8 mouse cellular contexts compared by ENCODE assay signal in genomic region chr4:154140213-154141008, GRCm38 (mm10). TPM values are rescaled to one million over a fixed set of nuclear protein-coding genes. Genes with fewer than 3 reads are reported as not detected.
DNase-seq lines count a peak whose midpoint lies in the region; ATAC-seq and TF ChIP-seq lines count a peak whose summit lies in the region.

No protein-coding gene starts in this region.

- H3K4me3 ChIP-seq in cortical plate, adult 2 months (ENCODE audit: insufficient read depth, low read length) = 0 out of 2 replicates have a peak overlapping the region, but pooled peaks have one; percentile 7
- H3K4me3 ChIP-seq in hindbrain, embryonic 15.5 days = peak overlapping the region; percentile 84
- H3K4me3 ChIP-seq in myocyte = peak overlapping the region; percentile 52

- H3K9me3 ChIP-seq in hindbrain, embryonic 15.5 days = no peaks in the 10 kb centered on the region

- H3K27me3 ChIP-seq in hindbrain, embryonic 15.5 days = peaks cover 49% of the 10 kb centered on the region
- peaks cover 50% of the 10 kb centered on the region for H3K27me3 ChIP-seq in myocyte (ENCODE audit: control insufficient read depth, insufficient read depth, insufficient read length)

- no peak for TF ChIP-seq POLR2A in cortical plate, adult 2 months (IDR thresholded peaks at IDR 0.05; ENCODE audit: extremely low read depth, insufficient read depth, low read length)
- TF ChIP-seq POLR2A in myocyte (IDR thresholded peaks at IDR 0.05; ENCODE audit: insufficient read length, low read depth) = no peak

- H3K79me2 ChIP-seq in myocyte (ENCODE audit: control insufficient read depth, insufficient read depth) = peaks cover 7% of the 10 kb centered on the region

- no peak overlapping the region for H3ac ChIP-seq in myocyte (ENCODE audit: control insufficient read depth, insufficient read length)

- peak overlapping the region; percentile 36; the same call in 1 of the 2 replicates for H3K9ac ChIP-seq in hindbrain, embryonic 15.5 days

- TF ChIP-seq CTCF in cortical plate, adult 2 months (IDR thresholded peaks at IDR 0.05; ENCODE audit: extremely low read depth, insufficient read depth, low read length) = no peak

- WGBS in hindbrain, embryonic 15.5 days = 2% methylated on average over 45 of the region's 46 CpGs

- no peak for ATAC-seq in hindbrain, embryonic 15.5 days (ENCODE audit: low FRiP score, low read depth)
- ATAC-seq in activated CD4-positive, CD25-positive, alpha-beta regulatory T cell, adult 4 months = no peak

- no peak overlapping the region for H3K27ac ChIP-seq in cortical plate, adult 2 months (ENCODE audit: insufficient read depth, low read length)
- H3K27ac ChIP-seq in hindbrain, embryonic 15.5 days (replicated peaks) = no peak overlapping the region

- H3K4me1 ChIP-seq in cortical plate, adult 2 months (ENCODE audit: control insufficient read depth, insufficient read depth, low read length) = no peaks in the 10 kb centered on the region; the same call in none of the 2 replicates
- H3K4me1 ChIP-seq in hindbrain, embryonic 15.5 days (replicated peaks) = peaks cover 38% of the 10 kb centered on the region

- peak overlapping the region; percentile 89 for H3K4me2 ChIP-seq in hindbrain, embryonic 15.5 days
- peak overlapping the region; percentile 80 for H3K4me2 ChIP-seq in myocyte (ENCODE audit: low read depth)

- H3K36me3 ChIP-seq in hindbrain, embryonic 15.5 days = no peaks in the 10 kb centered on the region
- no peaks in the 10 kb centered on the region for H3K36me3 ChIP-seq in myocyte (ENCODE audit: control insufficient read depth, insufficient read depth)

- peak; percentile 26 to 39 for DNase-seq in kidney, postnatal 4 days
- DNase-seq in kidney, postnatal 36 days = no peak
- DNase-seq in right cerebral cortex, postnatal 14 days = no peak
- DNase-seq in left cerebral cortex, adult 8-10 months (ENCODE audit: low spot score in 2 of 2) = no peak

TF ChIP-seq in myocyte, 11 proteins besides CTCF, POLR2A, EP300 and RAD21:
- no peak for TF ChIP-seq E2F4 (IDR thresholded peaks at IDR 0.05; ENCODE audit: insufficient read depth)
- no peak for TF ChIP-seq SRF (IDR thresholded peaks at IDR 0.05; ENCODE audit: control insufficient read depth, insufficient read length, low read depth)
- no peak for TF ChIP-seq USF1 (IDR thresholded peaks at IDR 0.05; ENCODE audit: low read depth)
- no peak for TF ChIP-seq MYOD1 (IDR thresholded peaks at IDR 0.05; ENCODE audit: control insufficient read depth in 1 of 3, insufficient read length in 2 of 3, low read depth in 2 of 3)
- TF ChIP-seq MAX (IDR thresholded peaks at IDR 0.05; ENCODE audit: low read depth) = no peak
- TF ChIP-seq TCF3 (IDR thresholded peaks at IDR 0.05; ENCODE audit: insufficient read length, low read depth) = no peak
- TF ChIP-seq CEBPB (IDR thresholded peaks at IDR 0.05; ENCODE audit: insufficient read depth, poor library complexity, severe bottlenecking) = no peak
- no peak for TF ChIP-seq MYOG (IDR thresholded peaks at IDR 0.05; ENCODE audit: control insufficient read depth in 1 of 3, insufficient read depth in 1 of 3, insufficient read length in 2 of 3, low read depth in 2 of 3)
- TF ChIP-seq TCF12 (IDR thresholded peaks at IDR 0.05; ENCODE audit: insufficient read depth, poor library complexity, severe bottlenecking) = no peak
- TF ChIP-seq POLR2AphosphoS2 (IDR thresholded peaks at IDR 0.05; ENCODE audit: insufficient read length, low read depth) = no peak
- no peak for TF ChIP-seq REST (IDR thresholded peaks at IDR 0.05; ENCODE audit: insufficient read depth, insufficient read length)

RNA-seq across cellular contexts. Expression of gene Trp73, which starts 0.4 kb away (rescaled TPM):
- 0.51 and 0.54 TPM in 2 replicates for polyA plus RNA-seq in cortical plate, adult 2 months (2012; rRNA removed)
- polyA plus RNA-seq in hindbrain, embryonic 15.5 days (2015; fragmentation: Nextera tagmentation; extraction: Ambion mirVana) = 0.31 and 0.92 TPM in 2 replicates
- not detected for polyA plus RNA-seq in myocyte (2012; fragmentation: generic; extraction: Trizol)
- polyA plus RNA-seq in activated CD4-positive, CD25-positive, alpha-beta regulatory T cell, adult 4 months (2017; shearing (Covaris generic)) = not detected
- total RNA-seq in left cerebral cortex, adult 8-10 months (2022) = under 1 TPM; 0.51 to 0.83 (median 0.64) TPM

RNA-seq across cellular contexts. Expression of gene Wrap73, which starts 1.8 kb away (rescaled TPM):
- polyA plus RNA-seq in cortical plate, adult 2 months (2012; rRNA removed) = 34.3 and 35.7 TPM in 2 replicates
- 41.3 and 45.5 TPM in 2 replicates for polyA plus RNA-seq in hindbrain, embryonic 15.5 days (2015; fragmentation: Nextera tagmentation; extraction: Ambion mirVana)
- 23.8 TPM for polyA plus RNA-seq in myocyte (2012; fragmentation: generic; extraction: Trizol)
- polyA plus RNA-seq in activated CD4-positive, CD25-positive, alpha-beta regulatory T cell, adult 4 months (2017; shearing (Covaris generic)) = 10 to 100 TPM; 24.9 to 31.7 TPM
- total RNA-seq in left cerebral cortex, adult 8-10 months (2022) = 10 to 100 TPM; 27.0 to 36.1 (median 31.0) TPM

RNA-seq across cellular contexts. Expression of gene Tprgl, which starts 20.1 kb away (rescaled TPM):
- polyA plus RNA-seq in cortical plate, adult 2 months (2012; rRNA removed) = 235 and 239 TPM in 2 replicates
- polyA plus RNA-seq in hindbrain, embryonic 15.5 days (2015; fragmentation: Nextera tagmentation; extraction: Ambion mirVana) = 209 and 219 TPM in 2 replicates
- polyA plus RNA-seq in myocyte (2012; fragmentation: generic; extraction: Trizol) = 96.8 TPM
- polyA plus RNA-seq in activated CD4-positive, CD25-positive, alpha-beta regulatory T cell, adult 4 months (2017; shearing (Covaris generic)) = 10 to 100 TPM; 24.7 to 26.7 TPM
- 100 to 1,000 TPM; 167 to 191 (median 180) TPM for total RNA-seq in left cerebral cortex, adult 8-10 months (2022)

RNA-seq across cellular contexts. Expression of gene Megf6, which starts 30.1 kb away (rescaled TPM):
- 3.0 TPM in 2 replicates for polyA plus RNA-seq in cortical plate, adult 2 months (2012; rRNA removed)
- polyA plus RNA-seq in hindbrain, embryonic 15.5 days (2015; fragmentation: Nextera tagmentation; extraction: Ambion mirVana) = 9.4 and 11.3 TPM in 2 replicates
- not detected for polyA plus RNA-seq in myocyte (2012; fragmentation: generic; extraction: Trizol)
- polyA plus RNA-seq in activated CD4-positive, CD25-positive, alpha-beta regulatory T cell, adult 4 months (2017; shearing (Covaris generic)) = not detected
- total RNA-seq in left cerebral cortex, adult 8-10 months (2022) = 1 to 10 TPM; 6.2 to 7.9 (median 7.1) TPM

Comparison
In these comparisons a context has a peak if more than half of its experiments do, and no peak if none do; other contexts are left out.
1. DNase-seq: peak in kidney, postnatal 4 days (2 of 2); none in kidney, postnatal 36 days (0 of 2), right cerebral cortex, postnatal 14 days (single experiment) and left cerebral cortex, adult 8-10 months (0 of 2).
2. H3K4me3 ChIP-seq: peak in every context shown above with its lines; median percentile 84 in hindbrain, embryonic 15.5 days; 52 in myocyte; 7 in cortical plate, adult 2 months.